Mouse (Mus musculus) heart, embryonic 11.5 days (tissue): ENCODE results near the gene Gm14862. TPM values are rescaled to one million over a fixed set of nuclear protein-coding genes. Genes with fewer than 3 reads are reported as not detected.
"Not testable (repeated sequence)": the region's sequence is repeated elsewhere in the genome, so short reads cannot be mapped to it uniquely, and the experiment has no call there.

ENCODE experiments used
- ATAC-seq: fragments of 200-750 bp; cut with Nextera tagmentation; replicated peaks from 2 replicates; pipeline ENCODE4 v1.8.0; 2017; ENCODE audit warnings: moderate library complexity; ENCODE audit not compliant: insufficient number of reproducible peaks, low FRiP score, low TSS enrichment
- H3K27ac ChIP-seq: fragments of 300-500 bp; sonication (generic); 2 replicates; pipeline ENCODE4 v1.5.1; 2014; ENCODE audit warnings: mild to moderate bottlenecking, low read depth, low read length
- H3K27me3 ChIP-seq: fragments of 300-500 bp; sonication (generic); 2 replicates; pipeline ENCODE4 v1.6.1; 2014; ENCODE audit warnings: mild to moderate bottlenecking, low read length, mixed read lengths; ENCODE audit not compliant: control insufficient read depth, insufficient read depth
- H3K36me3 ChIP-seq: fragments of 300-500 bp; sonication (generic); 2 replicates; pipeline ENCODE4 v1.6.1; 2014; ENCODE audit warnings: mild to moderate bottlenecking, low read length, moderate library complexity, mixed read lengths; ENCODE audit not compliant: control insufficient read depth, insufficient read depth
- H3K4me1 ChIP-seq: fragments of 300-500 bp; sonication (generic); 2 replicates; pipeline ENCODE4 v1.6.1; 2014; ENCODE audit warnings: low read length; ENCODE audit not compliant: control insufficient read depth, insufficient read depth
- H3K4me2 ChIP-seq: fragments of 300-500 bp; sonication (generic); 2 replicates; pipeline ENCODE4 v1.6.1; 2014; ENCODE audit warnings: mild to moderate bottlenecking, moderate library complexity
- H3K4me3 ChIP-seq: fragments of 300-500 bp; sonication (generic); 2 replicates; pipeline ENCODE4 v1.5.1; 2014; ENCODE audit warnings: low read depth, low read length
- H3K9ac ChIP-seq: fragments of 300-500 bp; sonication (generic); 2 replicates; pipeline ENCODE4 v1.6.1; 2014; ENCODE audit warnings: mild to moderate bottlenecking, low read depth, low read length, moderate library complexity
- H3K9me3 ChIP-seq: fragments of 300-500 bp; sonication (generic); replicated peaks from 2 replicates; pipeline ENCODE4 v1.6.1; 2016; ENCODE audit warnings: low read length; ENCODE audit not compliant: control insufficient read depth
- WGBS: fragments of 180-500 bp; shearing (Covaris S2); extraction: QIAGEN DNeasy Blood & Tissue Kit; methylation state at CpG from one replicate; pipeline ENCODE4 v1.1.7; 2014; ENCODE audit not compliant: insufficient replicate concordance; 5-methylcytosine and 5-hydroxymethylcytosine counted together
- polyA plus RNA-seq: library from polyadenylated mRNA; unstranded; fragments of >200 nt; fragmentation: Nextera tagmentation; extraction: Ambion mirVana; gene quantifications from 2 replicates; pipeline ENCODE4 v1.2.1, GENCODE M21; 2014

Gm14862 gene
- 0.56 and 0.94 TPM in 2 replicates for polyA plus RNA-seq

- Histone ChIP-seq H3K36me3 (no peaks in the 10 kb centered on the region), H3K4me3 (no peak within 1 kb of the TSS; the same call in 1 of the 2 replicates), H3K4me1 (no peaks in the 10 kb centered on the region), H3K9me3 (no peaks in the 10 kb centered on the region), H3K9ac (no peak within 1 kb of the TSS), H3K27ac (no peak within 1 kb of the TSS), H3K27me3 (no peaks in the 10 kb centered on the region), H3K4me2 (no peak within 1 kb of the TSS; the same call in 1 of the 2 replicates)
- 71% methylated on average over 5 of the region's 5 CpGs for WGBS
- ATAC-seq, result peak; percentile 65; the same call in 1 of the 2 replicates
These were observed at the start of gene Gm14862 for GRCm38 (mm10) chrX:9256766-9257165. Gene Gm14862 (minus strand): TSS chrX:9256899.

GRCm38 (mm10) chrX:9303455-9303854, 46.8 kb upstream of the Gm14862 start:
- no peak overlapping the region for H3K27ac ChIP-seq
- no peak overlapping the region for H3K4me2 ChIP-seq
- H3K4me1 ChIP-seq, result no peaks in the 10 kb centered on the region
- H3K36me3 ChIP-seq, result no peaks in the 10 kb centered on the region
- 55% methylated on average over 1 of the region's 1 CpGs for WGBS
- no peak overlapping the region for H3K4me3 ChIP-seq
- no peaks in the 10 kb centered on the region for H3K9me3 ChIP-seq
- H3K9ac ChIP-seq, result no peak overlapping the region
- ATAC-seq, result no peak
- H3K27me3 ChIP-seq, result no peaks in the 10 kb centered on the region

GRCm38 (mm10) chrX:9302791-9303190, 46.1 kb upstream of the Gm14862 start:
- H3K9ac ChIP-seq, result no peak overlapping the region

GRCm38 (mm10) chrX:9298413-9298864, 41.7 kb upstream of the Gm14862 start:
- no peaks in the 10 kb centered on the region for H3K9me3 ChIP-seq
- ATAC-seq, result peak; percentile 76
- H3K27ac ChIP-seq, result 0 out of 2 replicates have a peak overlapping the region, but pooled peaks have one; percentile 35
- no peaks in the 10 kb centered on the region for H3K36me3 ChIP-seq
- H3K4me2 ChIP-seq, result no peak overlapping the region
- H3K9ac ChIP-seq, result no peak overlapping the region
- 69% methylated on average over 5 of the region's 5 CpGs for WGBS
- no peak overlapping the region for H3K4me3 ChIP-seq
- no peaks in the 10 kb centered on the region for H3K4me1 ChIP-seq
- H3K27me3 ChIP-seq, result no peaks in the 10 kb centered on the region

More at GRCm38 (mm10) chrX:9302791-9303190, 46.1 kb upstream of the Gm14862 start:
- H3K4me1 ChIP-seq, result no peaks in the 10 kb centered on the region
- no peaks in the 10 kb centered on the region for H3K36me3 ChIP-seq
- H3K4me3 ChIP-seq, result no peak overlapping the region
- no peak for ATAC-seq
- no peaks in the 10 kb centered on the region for H3K9me3 ChIP-seq
- no peaks in the 10 kb centered on the region for H3K27me3 ChIP-seq
- H3K4me2 ChIP-seq, result no peak overlapping the region
- H3K27ac ChIP-seq, result no peak overlapping the region
- 78% methylated on average over 5 of the region's 5 CpGs for WGBS

- not testable (repeated sequence) for H3K4me2 ChIP-seq, ATAC-seq
These were observed 36.6 kb upstream of the Gm14862 start for GRCm38 (mm10) chrX:9293140-9293829.

GRCm38 (mm10) chrX:9283464-9283863, 26.8 kb upstream of the Gm14862 start, which contains the start of gene H2al1m:
Gene H2al1m (plus strand): TSS chrX:9283764.
- H3K4me2 ChIP-seq, H3K9me3 ChIP-seq, H3K27ac ChIP-seq, H3K4me3 ChIP-seq, H3K27me3 ChIP-seq, H3K9ac ChIP-seq, ATAC-seq, H3K36me3 ChIP-seq, H3K4me1 ChIP-seq: not testable (repeated sequence)
- no CpG with 5 or more reads among the region's 1 CpGs for WGBS

More at GRCm38 (mm10) chrX:9293140-9293829, 36.6 kb upstream of the Gm14862 start:
- WGBS, result 78% methylated on average over 3 of the region's 4 CpGs
- not testable (repeated sequence) for H3K27me3 ChIP-seq, H3K4me1 ChIP-seq, H3K9ac ChIP-seq, H3K9me3 ChIP-seq, H3K27ac ChIP-seq, H3K36me3 ChIP-seq, H3K4me3 ChIP-seq

GRCm38 (mm10) chrX:9274321-9274720, 17.6 kb upstream of the Gm14862 start:
- no peak overlapping the region for H3K27ac ChIP-seq
- H3K36me3 ChIP-seq, result no peaks in the 10 kb centered on the region
- no peaks in the 10 kb centered on the region for H3K9me3 ChIP-seq
- 70% methylated on average over 8 of the region's 8 CpGs for WGBS
- no peaks in the 10 kb centered on the region for H3K4me1 ChIP-seq
- H3K9ac ChIP-seq, result no peak overlapping the region
- no peak overlapping the region for H3K4me2 ChIP-seq
- no peaks in the 10 kb centered on the region for H3K27me3 ChIP-seq
- no peak for ATAC-seq
- peak overlapping the region; percentile 8; the same call in 1 of the 2 replicates for H3K4me3 ChIP-seq

GRCm38 (mm10) chrX:9273377-9274002, 16.8 kb upstream of the Gm14862 start:
- Histone ChIP-seq H3K27ac (no peak overlapping the region; the same call in 1 of the 2 replicates), H3K4me2 (peak overlapping the region; percentile 60), H3K27me3 (no peaks in the 10 kb centered on the region), H3K36me3 (no peaks in the 10 kb centered on the region), H3K4me1 (no peaks in the 10 kb centered on the region), H3K9ac (peak overlapping the region; percentile 64; the same call in 1 of the 2 replicates), H3K9me3 (no peaks in the 10 kb centered on the region), H3K4me3 (peak overlapping the region; percentile 50)
- 51% methylated on average over 12 of the region's 12 CpGs for WGBS
- no peak for ATAC-seq
